Mouse (Mus musculus) liver, adult 2 months (tissue): ENCODE measurements at regions not wholly inside any gene's neighbourhood (a gene's known extent, or its start where the extent isn't known, plus 50 kb on each side); places are given as distances from the start of the nearest gene placed in this dataset.

Source experiments
- DNase-seq: peaks from one replicate; pipeline ENCODE4 v3.0.0-alpha.2; 2011; ENCODE audit warnings: low read depth, low spot score; ENCODE audit errors: extremely low read depth
- H3K27ac ChIP-seq: fragments of 200-500 bp; replicated peaks from 2 replicates; pipeline ENCODE4 v1.5.1; 2012; ENCODE audit warnings: low read depth, mild to moderate bottlenecking, control low read depth, inconsistent platforms, low read length; ENCODE audit not compliant: insufficient read depth
- H3K27me3 ChIP-seq: fragments of 200-500 bp; 2 replicates; pipeline ENCODE4 v1.6.1; 2012; ENCODE audit warnings: mild to moderate bottlenecking, moderate library complexity, low read length, inconsistent platforms; ENCODE audit not compliant: control insufficient read depth, insufficient read depth
- H3K36me3 ChIP-seq: fragments of 200-500 bp; 2 replicates; pipeline ENCODE4 v1.6.1; 2012; ENCODE audit warnings: low read length, inconsistent platforms; ENCODE audit not compliant: control insufficient read depth, insufficient read depth
- H3K4me1 ChIP-seq: fragments of 200-500 bp; 2 replicates; pipeline ENCODE4 v1.6.1; 2011; ENCODE audit warnings: low read length; ENCODE audit not compliant: control insufficient read depth, insufficient read depth
- H3K4me3 ChIP-seq: fragments of 200-500 bp; 2 replicates; pipeline ENCODE4 v1.5.1; 2011; ENCODE audit warnings: low read depth, mild to moderate bottlenecking, control low read depth, low read length, moderate library complexity; ENCODE audit not compliant: insufficient read depth
- H3K79me2 ChIP-seq: fragments of 200-500 bp; 2 replicates; pipeline ENCODE4 v1.6.1; 2012; ENCODE audit warnings: inconsistent platforms, mild to moderate bottlenecking, low read length, moderate library complexity; ENCODE audit not compliant: control insufficient read depth, insufficient read depth
- H3K9ac ChIP-seq: fragments of 200-500 bp; 2 replicates; pipeline ENCODE4 v1.6.1; 2012; ENCODE audit warnings: low read depth, mild to moderate bottlenecking, control low read depth, inconsistent platforms, low read length
- CTCF ChIP-seq: fragments of 200-500 bp; IDR thresholded peaks from 2 replicates; pipeline ENCODE4 v1.5.1; 2011; ENCODE audit warnings: low read depth, low read length, control low read depth
- POLR2A ChIP-seq: fragments of 200-500 bp; IDR thresholded peaks from 2 replicates; pipeline ENCODE4 v1.6.1; 2011; ENCODE audit warnings: low read length, control low read depth; ENCODE audit not compliant: insufficient read depth; ENCODE audit errors: extremely low read depth
- WGBS: fragments of 180-500 bp; shearing (Covaris S2); methylation state at CpG from one replicate; pipeline ENCODE4 v1.1.7; 2018; 5-methylcytosine and 5-hydroxymethylcytosine counted together

GRCm38 (mm10) chr13:101253698-101254468 lies 420.7 kb upstream of the Slc30a5 start:
- no peak for DNase-seq
- no peaks in the 10 kb centered on the region for H3K4me1 ChIP-seq
- no peaks in the 10 kb centered on the region for H3K79me2 ChIP-seq
- no peak overlapping the region for H3K9ac ChIP-seq
- no peaks in the 10 kb centered on the region for H3K36me3 ChIP-seq
- TF ChIP-seq CTCF: no peak
- no peak for TF ChIP-seq POLR2A
- no peaks in the 10 kb centered on the region for H3K27me3 ChIP-seq
- no peak overlapping the region for H3K27ac ChIP-seq
- WGBS: 77% methylated on average over 5 of the region's 5 CpGs
- no peak overlapping the region for H3K4me3 ChIP-seq

- WGBS: 90% methylated on average over 5 of the region's 5 CpGs
- TF ChIP-seq CTCF (no peak), POLR2A (no peak)
These were observed 416.1 kb upstream of the Slc30a5 start for GRCm38 (mm10) chr13:101249369-101249768.

GRCm38 (mm10) chr13:101244326-101244725 lies 411.1 kb upstream of the Slc30a5 start:
- H3K27me3 ChIP-seq: no peaks in the 10 kb centered on the region
- WGBS: 89% methylated on average over 3 of the region's 3 CpGs
- H3K4me1 ChIP-seq: no peaks in the 10 kb centered on the region
- H3K36me3 ChIP-seq: no peaks in the 10 kb centered on the region
- DNase-seq: no peak
- H3K4me3 ChIP-seq: no peak overlapping the region
- H3K9ac ChIP-seq: no peak overlapping the region
- no peak overlapping the region for H3K27ac ChIP-seq
- TF ChIP-seq CTCF (no peak), POLR2A (no peak)
- no peaks in the 10 kb centered on the region for H3K79me2 ChIP-seq

More at GRCm38 (mm10) chr13:101249369-101249768, 416.1 kb upstream of the Slc30a5 start:
- Histone ChIP-seq H3K27ac (no peak overlapping the region), H3K27me3 (no peaks in the 10 kb centered on the region), H3K9ac (no peak overlapping the region), H3K4me1 (no peaks in the 10 kb centered on the region), H3K36me3 (no peaks in the 10 kb centered on the region), H3K79me2 (no peaks in the 10 kb centered on the region), H3K4me3 (no peak overlapping the region)
- no peak for DNase-seq

GRCm38 (mm10) chr13:101238860-101239259 lies 405.6 kb upstream of the Slc30a5 start:
- H3K27me3 ChIP-seq: no peaks in the 10 kb centered on the region
- no peak overlapping the region for H3K4me3 ChIP-seq
- no peaks in the 10 kb centered on the region for H3K4me1 ChIP-seq
- no peak overlapping the region for H3K9ac ChIP-seq
- H3K27ac ChIP-seq: no peak overlapping the region
- TF ChIP-seq CTCF (no peak), POLR2A (no peak)
- H3K79me2 ChIP-seq: no peaks in the 10 kb centered on the region
- H3K36me3 ChIP-seq: no peaks in the 10 kb centered on the region
- no peak for DNase-seq

- H3K4me1 ChIP-seq: no peaks in the 10 kb centered on the region
- DNase-seq: no peak
These were observed 403.8 kb upstream of the Slc30a5 start for GRCm38 (mm10) chr13:101237035-101237434.

GRCm38 (mm10) chr13:101235846-101236245 lies 402.6 kb upstream of the Slc30a5 start:
- no peaks in the 10 kb centered on the region for H3K4me1 ChIP-seq
- no peak for DNase-seq
- H3K36me3 ChIP-seq: no peaks in the 10 kb centered on the region
- H3K4me3 ChIP-seq: no peak overlapping the region
- H3K27me3 ChIP-seq: no peaks in the 10 kb centered on the region
- WGBS: 80% methylated on average over 4 of the region's 4 CpGs
- no peak overlapping the region for H3K9ac ChIP-seq
- TF ChIP-seq POLR2A (no peak), CTCF (no peak)
- H3K79me2 ChIP-seq: no peaks in the 10 kb centered on the region
- no peak overlapping the region for H3K27ac ChIP-seq

More at GRCm38 (mm10) chr13:101237035-101237434, 403.8 kb upstream of the Slc30a5 start:
- TF ChIP-seq CTCF (no peak), POLR2A (no peak)
- 84% methylated on average over 10 of the region's 10 CpGs for WGBS
- no peak overlapping the region for H3K27ac ChIP-seq
- no peaks in the 10 kb centered on the region for H3K36me3 ChIP-seq
- no peak overlapping the region for H3K9ac ChIP-seq
- no peaks in the 10 kb centered on the region for H3K79me2 ChIP-seq
- no peaks in the 10 kb centered on the region for H3K27me3 ChIP-seq
- H3K4me3 ChIP-seq: no peak overlapping the region
